Mouse (Mus musculus) testis, adult 2 months (tissue): ENCODE measurements at regions not wholly inside any gene's neighbourhood (a gene's known extent, or its start where the extent isn't known, plus 50 kb on each side); places are given as distances from the start of the nearest gene placed in this dataset.

Source experiments
- H3K27ac ChIP-seq: fragments of 200-500 bp; 2 replicates; pipeline ENCODE4 v1.5.1; 2012; ENCODE audit warnings: low read depth, low read length; ENCODE audit not compliant: control insufficient read depth, insufficient read depth
- H3K27me3 ChIP-seq: fragments of 200-500 bp; 2 replicates; pipeline ENCODE4 v1.6.1; 2012; ENCODE audit warnings: mild to moderate bottlenecking, low read length, moderate library complexity; ENCODE audit not compliant: control insufficient read depth, insufficient read depth
- H3K36me3 ChIP-seq: fragments of 200-500 bp; 2 replicates; pipeline ENCODE4 v1.6.1; 2012; ENCODE audit warnings: mild to moderate bottlenecking, low read length; ENCODE audit not compliant: control insufficient read depth, insufficient read depth
- H3K4me1 ChIP-seq: fragments of 200-500 bp; 2 replicates; pipeline ENCODE4 v1.6.1; 2012; ENCODE audit warnings: low read length; ENCODE audit not compliant: control insufficient read depth, insufficient read depth
- H3K4me3 ChIP-seq: fragments of 200-500 bp; 2 replicates; pipeline ENCODE4 v1.5.1; 2012; ENCODE audit warnings: low read depth, mild to moderate bottlenecking, low read length, moderate library complexity, mixed read lengths; ENCODE audit not compliant: control insufficient read depth
- CTCF ChIP-seq: fragments of 200-500 bp; IDR thresholded peaks from 2 replicates; pipeline ENCODE4 v1.5.1; 2012; ENCODE audit warnings: low read depth, mild to moderate bottlenecking, inconsistent platforms, low read length, moderate library complexity; ENCODE audit not compliant: control insufficient read depth, insufficient read depth, insufficient replicate concordance
- POLR2A ChIP-seq: fragments of 200-500 bp; IDR thresholded peaks from 2 replicates; pipeline ENCODE4 v1.6.1; 2012; ENCODE audit warnings: low read depth, mild to moderate bottlenecking, inconsistent platforms, low read length, moderate library complexity; ENCODE audit not compliant: control insufficient read depth

DNA sequence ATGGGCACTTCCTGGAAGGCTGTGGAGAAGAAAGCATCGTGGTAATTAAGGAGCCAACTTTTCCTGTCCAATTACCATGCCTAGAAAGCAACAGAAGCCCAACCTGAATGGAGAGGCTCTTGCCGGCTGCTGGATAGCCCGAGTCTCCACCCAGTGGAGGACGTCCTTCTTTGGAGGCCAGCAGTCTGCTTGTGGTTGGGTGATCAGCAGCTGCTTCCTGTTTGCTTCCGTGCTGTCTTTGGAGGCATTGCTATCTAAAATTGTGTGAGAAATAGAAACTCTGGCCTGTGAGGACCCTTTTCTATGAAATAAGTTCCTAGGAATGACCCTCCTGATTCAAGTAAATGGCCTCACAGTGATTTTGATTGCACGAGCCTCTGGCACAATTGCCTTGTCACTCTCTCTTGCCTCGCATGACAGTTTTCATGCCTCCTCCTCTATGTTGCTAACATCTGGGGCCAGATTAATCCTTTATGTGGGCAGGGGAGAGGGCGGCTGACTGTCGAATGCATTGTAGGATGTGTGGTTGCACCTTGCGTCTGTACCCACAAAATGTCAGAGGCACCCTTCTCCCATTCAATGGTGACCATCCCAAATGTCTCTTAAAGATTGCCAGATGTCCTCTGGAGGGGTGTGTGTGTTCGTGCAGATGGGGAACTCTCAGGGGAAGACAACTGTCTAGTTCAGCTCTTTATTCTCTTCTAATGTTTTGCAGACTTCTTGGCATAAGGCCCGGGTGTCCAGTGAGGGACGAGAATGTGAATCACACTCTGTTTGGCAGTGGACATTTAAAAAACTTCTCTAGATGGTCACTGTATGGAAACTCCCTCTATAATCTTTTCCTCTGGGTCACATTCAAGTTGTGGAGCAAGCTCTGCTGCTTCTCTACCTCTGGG is 374.6 kb downstream of the Gm49356 start:
- no peaks in the 10 kb centered on the region for H3K4me1 ChIP-seq
- H3K27me3 ChIP-seq, result no peaks in the 10 kb centered on the region
- TF ChIP-seq CTCF, result no peak
- TF ChIP-seq POLR2A, result no peak
- H3K4me3 ChIP-seq, result no peak overlapping the region
- no peaks in the 10 kb centered on the region; the same call in 1 of the 2 replicates for H3K36me3 ChIP-seq
- peak overlapping the region; percentile 2; the same call in 1 of the 2 replicates for H3K27ac ChIP-seq
